Mouse (Mus musculus) MEL (cell line): ENCODE results near the gene Mpc1. TPM values are rescaled to one million over a fixed set of nuclear protein-coding genes. Genes with fewer than 3 reads are reported as not detected.

Experiments used
- DNase-seq: peaks from one replicate; pipeline ENCODE4 v3.0.0; 2011; ENCODE audit warnings: low read depth, low spot score
- H3K27ac ChIP-seq: 2 replicates; pipeline ENCODE4 v1.5.1; 2012; ENCODE audit warnings: low read depth, mild to moderate bottlenecking, control low read depth, low read length, moderate library complexity; ENCODE audit not compliant: control insufficient read depth
- H3K27me3 ChIP-seq, 2 experiments: fragments of 150-350 bp in 1 of 2; sonication (generic) in 1 of 2; 2 replicates each; pipeline ENCODE4 v1.6.1; 2012; ENCODE audit warnings: low read length in 2 of 2, mild to moderate bottlenecking in 2 of 2, improper control_type of control experiment in 1 of 2, moderate library complexity in 1 of 2; ENCODE audit not compliant: insufficient read depth in 2 of 2, control insufficient read depth in 1 of 2
- H3K36me3 ChIP-seq, 2 experiments: 2 replicates each; pipeline ENCODE4 v1.6.1; 2012 to 2014; ENCODE audit warnings: low read length in 2 of 2, improper control_type of control experiment in 1 of 2, inconsistent platforms in 1 of 2, mild to moderate bottlenecking in 1 of 2; ENCODE audit not compliant: insufficient read depth in 2 of 2, control insufficient read depth in 1 of 2
- H3K4me1 ChIP-seq, 2 experiments: fragments of 150-350 bp in 1 of 2; sonication (generic) in 1 of 2; 2 replicates each; pipeline ENCODE4 v1.6.1; 2012; ENCODE audit warnings: low read length in 2 of 2, improper control_type of control experiment in 1 of 2, mild to moderate bottlenecking in 1 of 2; ENCODE audit not compliant: insufficient read depth in 2 of 2, control insufficient read depth in 1 of 2
- H3K4me3 ChIP-seq, 2 experiments: fragments of 150-350 bp in 1 of 2; sonication (generic) in 1 of 2; 2 replicates each; pipeline ENCODE4 v1.5.1; 2012; ENCODE audit warnings: low read depth in 2 of 2, low read length in 2 of 2, mild to moderate bottlenecking in 2 of 2, moderate library complexity in 2 of 2, control low read depth in 1 of 2, improper control_type of control experiment in 1 of 2; ENCODE audit not compliant: control insufficient read depth in 1 of 2, insufficient read depth in 1 of 2
- H3K79me2 ChIP-seq: 2 replicates; pipeline ENCODE4 v1.6.1; 2012; ENCODE audit warnings: mild to moderate bottlenecking, low read length, moderate library complexity; ENCODE audit not compliant: control insufficient read depth, poor library complexity, insufficient read depth
- H3K9ac ChIP-seq: 2 replicates; pipeline ENCODE4 v1.6.1; 2012; ENCODE audit warnings: low read depth, mild to moderate bottlenecking, control low read depth, low read length, moderate library complexity; ENCODE audit not compliant: control insufficient read depth, poor library complexity, severe bottlenecking
- H3K9me3 ChIP-seq: fragments of 150-350 bp; sonication (generic); replicated peaks from 2 replicates; pipeline ENCODE4 v1.6.1; 2012; ENCODE audit warnings: mild to moderate bottlenecking, low read length, improper control_type of control experiment, moderate library complexity; ENCODE audit not compliant: insufficient read depth
- BHLHE40 ChIP-seq: IDR thresholded peaks from 2 replicates; pipeline ENCODE4 v1.6.1; 2012; ENCODE audit warnings: low read depth, mild to moderate bottlenecking, inconsistent platforms, low read length, improper control_type of control experiment, borderline replicate concordance
- CHD2 ChIP-seq: IDR thresholded peaks from 2 replicates; pipeline ENCODE4 v1.6.1; 2011; ENCODE audit warnings: low read length, improper control_type of control experiment
- CTCF ChIP-seq, 3 experiments: IDR thresholded peaks in 2 of 3; conservative IDR thresholded peaks in 1 of 3; 2 replicates each; pipeline ENCODE4 v1.5.1; 2011 to 2012; ENCODE audit warnings: low read length in 3 of 3, low read depth in 2 of 3, mild to moderate bottlenecking in 2 of 3, improper control_type of control experiment in 1 of 3, inconsistent platforms in 1 of 3, mixed read lengths in 1 of 3, moderate library complexity in 1 of 3; ENCODE audit not compliant: control insufficient read depth in 1 of 3, insufficient read depth in 1 of 3, poor library complexity in 1 of 3, severe bottlenecking in 1 of 3
- E2F4 ChIP-seq: IDR thresholded peaks from 2 replicates; pipeline ENCODE4 v1.6.1; 2011; ENCODE audit warnings: low read depth, low read length, improper control_type of control experiment, borderline replicate concordance
- ELF1 ChIP-seq: IDR thresholded peaks from 2 replicates; pipeline ENCODE4 v1.6.1; 2014; ENCODE audit warnings: low read depth, mild to moderate bottlenecking, inconsistent platforms, low read length, improper control_type of control experiment, moderate library complexity
- GABPA ChIP-seq: IDR thresholded peaks from 2 replicates; pipeline ENCODE4 v1.6.1; 2012; ENCODE audit warnings: low read depth, mild to moderate bottlenecking, inconsistent platforms, low read length, improper control_type of control experiment, moderate library complexity
- JUND ChIP-seq: IDR thresholded peaks from 2 replicates; pipeline ENCODE4 v1.6.1; 2011; ENCODE audit warnings: low read depth, mild to moderate bottlenecking, improper control_type of control experiment, low read length
- MAX ChIP-seq: IDR thresholded peaks from 2 replicates; pipeline ENCODE4 v1.6.1; 2011; ENCODE audit warnings: low read length, improper control_type of control experiment
- MEF2A ChIP-seq: IDR thresholded peaks from 2 replicates; pipeline ENCODE4 v1.6.1; 2014; ENCODE audit warnings: low read depth, mild to moderate bottlenecking, inconsistent platforms, low read length, improper control_type of control experiment; ENCODE audit not compliant: poor library complexity, insufficient replicate concordance, severe bottlenecking; ENCODE audit errors: extremely low read depth
- MXI1 ChIP-seq: IDR thresholded peaks from 2 replicates; pipeline ENCODE4 v1.6.1; 2011; ENCODE audit warnings: mild to moderate bottlenecking, low read depth, low read length, improper control_type of control experiment
- MYB ChIP-seq: IDR thresholded peaks from 2 replicates; pipeline ENCODE4 v1.6.1; 2011; ENCODE audit warnings: mild to moderate bottlenecking, low read depth, low read length, improper control_type of control experiment
- MYC ChIP-seq: IDR thresholded peaks from 2 replicates; pipeline ENCODE4 v1.6.1; 2011; ENCODE audit warnings: low read depth, mild to moderate bottlenecking, low read length, improper control_type of control experiment, moderate library complexity
- NRF1 ChIP-seq: IDR thresholded peaks from 2 replicates; pipeline ENCODE4 v1.6.1; 2014; ENCODE audit warnings: low read depth, mild to moderate bottlenecking, inconsistent platforms, low read length, improper control_type of control experiment, moderate library complexity; ENCODE audit not compliant: poor library complexity, insufficient read depth, severe bottlenecking
- POLR2A ChIP-seq, 2 experiments: IDR thresholded peaks; 2 replicates each; pipeline ENCODE4 v1.6.1; 2011 to 2012; ENCODE audit warnings: low read length in 2 of 2, mild to moderate bottlenecking in 2 of 2, control low read depth in 1 of 2, improper control_type of control experiment in 1 of 2, low read depth in 1 of 2, moderate library complexity in 1 of 2; ENCODE audit not compliant: control insufficient read depth in 1 of 2, insufficient read depth in 1 of 2, poor library complexity in 1 of 2
- POLR2AphosphoS2 ChIP-seq: IDR thresholded peaks from 2 replicates; pipeline ENCODE4 v1.6.1; 2011; ENCODE audit warnings: low read length, improper control_type of control experiment
- POLR2AphosphoS5 ChIP-seq: IDR thresholded peaks from 2 replicates; pipeline ENCODE4 v1.6.1; 2012; ENCODE audit warnings: low read depth, borderline replicate concordance, mild to moderate bottlenecking, inconsistent platforms, low read length, moderate library complexity, mixed read lengths
- RAD21 ChIP-seq: IDR thresholded peaks from 2 replicates; pipeline ENCODE4 v1.6.1; 2011; ENCODE audit warnings: mild to moderate bottlenecking, low read depth, low read length, improper control_type of control experiment
- SIN3A ChIP-seq: IDR thresholded peaks from 2 replicates; pipeline ENCODE4 v1.6.1; 2012; ENCODE audit warnings: low read length, improper control_type of control experiment, inconsistent platforms
- SMC3 ChIP-seq: IDR thresholded peaks from 2 replicates; pipeline ENCODE4 v1.6.1; 2011; ENCODE audit warnings: low read depth, low read length, improper control_type of control experiment
- TAL1 ChIP-seq: IDR thresholded peaks from 2 replicates; pipeline ENCODE4 v1.6.1; 2012; ENCODE audit warnings: mild to moderate bottlenecking, inconsistent platforms, low read length, moderate library complexity, mixed read lengths
- TBP ChIP-seq: IDR thresholded peaks from 2 replicates; pipeline ENCODE4 v1.8.0; 2011; ENCODE audit warnings: low read depth, low read length, improper control_type of control experiment
- TCF12 ChIP-seq: IDR thresholded peaks from 2 replicates; pipeline ENCODE4 v1.6.1; 2014; ENCODE audit warnings: low read depth, mild to moderate bottlenecking, inconsistent platforms, low read length, improper control_type of control experiment, moderate library complexity
- USF1 ChIP-seq: IDR thresholded peaks from 2 replicates; pipeline ENCODE4 v1.6.1; 2014; ENCODE audit warnings: low read depth, mild to moderate bottlenecking, inconsistent platforms, low read length, improper control_type of control experiment, moderate library complexity
- ZC3H11A ChIP-seq: IDR thresholded peaks from 2 replicates; pipeline ENCODE4 v1.6.1; 2012; ENCODE audit warnings: low read depth, mild to moderate bottlenecking, inconsistent platforms, low read length, improper control_type of control experiment
- ZMIZ1 ChIP-seq: IDR thresholded peaks from 2 replicates; pipeline ENCODE4 v1.6.1; 2012; ENCODE audit warnings: low read depth, mild to moderate bottlenecking, inconsistent platforms, low read length, improper control_type of control experiment, moderate library complexity
- ZNF384 ChIP-seq: IDR thresholded peaks from 2 replicates; pipeline ENCODE4 v1.6.1; 2012; ENCODE audit warnings: low read depth, mild to moderate bottlenecking, inconsistent platforms, low read length, improper control_type of control experiment
- polyA plus RNA-seq, 2 experiments: library from polyadenylated mRNA; stranded (reverse) in 1 of 2; unstranded in 1 of 2; fragments of >175 nt in 1 of 2; fragments of >200 nt in 1 of 2; gene quantifications; 2 replicates each; pipeline versions ENCODE4 v1.2.1 to v1.2.4; 2012; ENCODE audit warnings: low replicate concordance in 2 of 2, low read depth in 1 of 2; ENCODE audit not compliant: insufficient read length in 2 of 2, insufficient read depth in 1 of 2, missing spikeins in 1 of 2
- total RNA-seq: library from RNA; depleted of rRNA; stranded (reverse); fragments of 300-350 nt; gene quantifications from 2 replicates; pipeline ENCODE4 v1.2.3, GENCODE M21; 2012

Mpc1 gene
- total and polyA plus RNA-seq, 3 experiments: 56.2 to 89.6 TPM; not detected in 1

GRCm38 (mm10) chr17:8301515-8301914, 18.8 kb downstream of the Mpc1 start:
- Histone ChIP-seq H3K4me1 (no peaks in the 10 kb centered on the region), H3K27ac (no peak overlapping the region), H3K9me3 (no peaks in the 10 kb centered on the region), H3K4me3 (no peak overlapping the region), H3K9ac (no peak overlapping the region), H3K27me3 (no peaks in the 10 kb centered on the region), H3K79me2 (no peaks in the 10 kb centered on the region), H3K36me3 (no peaks in the 10 kb centered on the region)
- TF ChIP-seq CTCF (IDR thresholded peaks at IDR 0.05 in 2 of 3, conservative IDR thresholded peaks at IDR 0.05 in 1 of 3; ENCODE audit: control insufficient read depth in 1 of 3, insufficient read depth in 1 of 3, low read depth in 2 of 3, low read length in 3 of 3, poor library complexity in 1 of 3, severe bottlenecking in 1 of 3) (peak in 1 of 3 experiments; percentile 6; a peak in 1 of 6 replicates), BHLHE40 (no peak), TBP (no peak), ELF1 (no peak), USF1 (peak; percentile 58; the same call in 1 of the 2 replicates), SIN3A (no peak), POLR2AphosphoS2 (no peak), MYB (no peak), ZNF384 (peak; percentile 81), RAD21 (peak; percentile 11), ZC3H11A (no peak)
- peak; percentile 14 for DNase-seq

- TF ChIP-seq ZC3H11A: no peak
- TF ChIP-seq ZMIZ1: no peak
- no peak for TF ChIP-seq SMC3
- TF ChIP-seq MYC: no peak
- TF ChIP-seq CHD2: no peak
- no peak for TF ChIP-seq MAX
- no peak for TF ChIP-seq TAL1
- TF ChIP-seq JUND: no peak
- TF ChIP-seq NRF1: no peak
- TF ChIP-seq POLR2A (IDR thresholded peaks at IDR 0.05; ENCODE audit: control insufficient read depth in 1 of 2, insufficient read depth in 1 of 2, low read depth in 1 of 2, low read length in 2 of 2, poor library complexity in 1 of 2): no peak
- TF ChIP-seq MEF2A: no peak
- no peak for TF ChIP-seq MYB
- TF ChIP-seq E2F4: no peak
- no peak for TF ChIP-seq MXI1
- TF ChIP-seq CTCF (IDR thresholded peaks at IDR 0.05 in 2 of 3, conservative IDR thresholded peaks at IDR 0.05 in 1 of 3; ENCODE audit: control insufficient read depth in 1 of 3, insufficient read depth in 1 of 3, low read depth in 2 of 3, low read length in 3 of 3, poor library complexity in 1 of 3, severe bottlenecking in 1 of 3): no peak
- no peak for TF ChIP-seq BHLHE40
- no peak for TF ChIP-seq POLR2AphosphoS5
- TF ChIP-seq GABPA: no peak
- no peak for TF ChIP-seq ZNF384
- TF ChIP-seq TCF12: no peak
Observed at GRCm38 (mm10) chr17:8302772-8303438, 20.2 kb downstream of the Mpc1 start.

More at GRCm38 (mm10) chr17:8302772-8303438, 20.2 kb downstream of the Mpc1 start:
- H3K36me3 ChIP-seq: no peaks in the 10 kb centered on the region
- H3K4me1 ChIP-seq: no peaks in the 10 kb centered on the region
- no peak overlapping the region for H3K27ac ChIP-seq
- no peaks in the 10 kb centered on the region for H3K27me3 ChIP-seq
- no peaks in the 10 kb centered on the region for H3K79me2 ChIP-seq
- no peak for DNase-seq
- H3K9me3 ChIP-seq: no peaks in the 10 kb centered on the region
- no peak overlapping the region for H3K9ac ChIP-seq
- no peak overlapping the region for H3K4me3 ChIP-seq
